Mouse (Mus musculus) midbrain, postnatal 0 days (tissue): ENCODE data around the gene Zbtb22. TPM values are rescaled to one million over a fixed set of nuclear protein-coding genes. Genes with fewer than 3 reads are reported as not detected.

ENCODE experiments used
- ATAC-seq: fragments of 200-750 bp; cut with Nextera tagmentation; 2 replicates; pipeline ENCODE4 v1.8.0; 2017; ENCODE audit warnings: moderate number of reproducible peaks, mild to moderate bottlenecking, moderate TSS enrichment, moderate library complexity; ENCODE audit not compliant: low FRiP score
- DNase-seq: peaks from one replicate; pipeline ENCODE4 v3.0.0-alpha.2; 2015; ENCODE audit warnings: low spot score
- H3K27ac ChIP-seq: fragments of 300-500 bp; sonication (generic); 2 replicates; pipeline ENCODE4 v1.5.1; 2014; ENCODE audit warnings: low read depth, mild to moderate bottlenecking, low read length, mixed read lengths
- H3K27me3 ChIP-seq: fragments of 300-500 bp; sonication (generic); 2 replicates; pipeline ENCODE4 v1.6.1; 2014; ENCODE audit warnings: low read length, control low read depth, mixed read lengths; ENCODE audit not compliant: insufficient read depth
- H3K36me3 ChIP-seq: fragments of 300-500 bp; sonication (generic); 2 replicates; pipeline ENCODE4 v1.6.1; 2014; ENCODE audit warnings: low read length, control low read depth, mixed read lengths; ENCODE audit not compliant: insufficient read depth
- H3K4me1 ChIP-seq: fragments of 300-500 bp; sonication (generic); 2 replicates; pipeline ENCODE4 v1.6.1; 2014; ENCODE audit warnings: mild to moderate bottlenecking, control low read depth, antibody characterized with exemption, low read length, mixed read lengths; ENCODE audit not compliant: insufficient read depth
- H3K4me2 ChIP-seq: fragments of 300-500 bp; sonication (generic); 2 replicates; pipeline ENCODE4 v1.6.1; 2014; ENCODE audit warnings: low read depth, mild to moderate bottlenecking, low read length, mixed read lengths; ENCODE audit not compliant: poor library complexity, severe bottlenecking
- H3K4me3 ChIP-seq: fragments of 300-500 bp; sonication (generic); 2 replicates; pipeline ENCODE4 v1.5.1; 2014; ENCODE audit warnings: low read depth, mild to moderate bottlenecking, low read length, moderate library complexity
- H3K9ac ChIP-seq: fragments of 300-500 bp; sonication (generic); replicated peaks from 2 replicates; pipeline ENCODE4 v1.6.1; 2014; ENCODE audit warnings: mild to moderate bottlenecking, low read length, moderate library complexity, mixed read lengths; ENCODE audit not compliant: poor library complexity, severe bottlenecking
- H3K9me3 ChIP-seq: fragments of 300-500 bp; sonication (generic); 2 replicates; pipeline ENCODE4 v1.6.1; 2016; ENCODE audit warnings: low read length, control low read depth
- CTCF ChIP-seq: IDR thresholded peaks from 2 replicates; pipeline ENCODE4 v1.5.1; 2016; ENCODE audit warnings: antibody characterized with exemption, mild to moderate bottlenecking
- WGBS: fragments of 180-500 bp; shearing (Covaris S2); extraction: QIAGEN DNeasy Blood & Tissue Kit; methylation state at CpG from one replicate; pipeline ENCODE4 v1.1.7; 2014; 5-methylcytosine and 5-hydroxymethylcytosine counted together
- polyA plus RNA-seq: library from polyadenylated mRNA; unstranded; fragments of >200 nt; fragmentation: Nextera tagmentation; extraction: Ambion mirVana; gene quantifications from 2 replicates; pipeline ENCODE4 v1.2.1, GENCODE M21; 2015
- total RNA-seq: library from RNA; depleted of rRNA; stranded (reverse); fragments of >200 nt; gene quantifications from 2 replicates; pipeline ENCODE4 v1.2.3, GENCODE M21; 2014

Zbtb22 gene
- total and polyA plus RNA-seq, 2 experiments from 2014 or later, result 18.6 to 44.3 TPM

- H3K4me3 ChIP-seq, result no peak overlapping the region
- H3K9ac ChIP-seq, result no peak overlapping the region
- 84% methylated on average over 10 of the region's 10 CpGs for WGBS
- H3K36me3 ChIP-seq, result no peaks in the 10 kb centered on the region
- H3K4me2 ChIP-seq, result no peak overlapping the region
- ATAC-seq, result no peak
- no peaks in the 10 kb centered on the region for H3K9me3 ChIP-seq
- H3K4me1 ChIP-seq, result no peaks in the 10 kb centered on the region
- peak; percentile 67 for TF ChIP-seq CTCF
- DNase-seq, result peak; percentile 37
- H3K27me3 ChIP-seq, result no peaks in the 10 kb centered on the region
- no peak overlapping the region for H3K27ac ChIP-seq
Measured at GRCm38 (mm10) chr17:33924577-33925283, 9.0 kb downstream of the Zbtb22 start.

- H3K4me3 ChIP-seq, result no peak overlapping the region
- no peak overlapping the region for H3K4me2 ChIP-seq
- no peaks in the 10 kb centered on the region for H3K9me3 ChIP-seq
- no peaks in the 10 kb centered on the region for H3K36me3 ChIP-seq
- H3K4me1 ChIP-seq, result no peaks in the 10 kb centered on the region
- H3K9ac ChIP-seq, result no peak overlapping the region
- TF ChIP-seq CTCF, result peak; percentile 26; the same call in 1 of the 2 replicates
- no peak overlapping the region for H3K27ac ChIP-seq
- no peaks in the 10 kb centered on the region for H3K27me3 ChIP-seq
- ATAC-seq (no peak), DNase-seq (no peak)
- 86% methylated on average over 21 of the region's 21 CpGs for WGBS
Measured at GRCm38 (mm10) chr17:33925406-33926116, 9.9 kb downstream of the Zbtb22 start.

DNA sequence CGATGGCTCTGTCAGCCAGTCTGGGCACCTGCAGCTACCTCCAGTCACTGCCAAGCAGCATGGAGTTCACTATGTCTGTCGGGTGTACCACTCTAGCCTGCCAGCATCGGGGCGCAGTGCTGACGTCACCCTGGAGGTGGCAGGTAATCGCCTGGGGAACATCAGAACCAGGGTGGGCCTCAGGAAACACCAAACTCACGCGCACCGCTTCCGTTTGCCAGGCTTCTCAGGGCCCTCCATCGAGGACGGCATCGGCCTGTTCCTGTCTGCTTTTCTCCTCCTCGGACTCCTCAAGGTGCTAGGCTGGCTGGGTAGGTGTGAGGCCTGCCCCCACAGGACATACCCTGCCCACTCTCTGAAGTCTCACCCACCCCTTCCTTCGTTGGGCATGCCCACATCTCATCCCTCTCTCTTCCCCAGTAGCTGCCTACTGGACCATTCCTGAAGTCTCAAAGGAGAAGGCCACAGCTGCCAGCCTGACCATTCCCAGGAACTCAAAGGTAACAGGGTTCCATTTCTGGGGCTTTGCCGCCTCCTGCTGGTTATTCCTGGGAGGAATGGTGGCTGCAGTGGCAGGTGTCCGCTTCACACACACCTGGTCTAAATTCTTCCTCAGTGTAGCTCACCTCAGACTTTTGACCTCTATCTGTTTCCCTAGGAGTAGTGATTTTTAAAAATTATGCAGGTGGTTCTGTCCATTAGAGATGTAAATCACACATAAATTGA, 10.7 kb downstream of the Zbtb22 start:
- WGBS, result 77% methylated on average over 17 of the region's 17 CpGs
- ATAC-seq (no peak), DNase-seq (no peak)
- peak; percentile 53 for TF ChIP-seq CTCF
- Histone ChIP-seq H3K27ac (no peak overlapping the region), H3K9ac (no peak overlapping the region), H3K4me1 (0 out of 2 replicates have a peak, but pooled peaks cover 5% of the 10 kb centered on the region), H3K4me3 (no peak overlapping the region), H3K4me2 (no peak overlapping the region), H3K27me3 (no peaks in the 10 kb centered on the region), H3K36me3 (no peaks in the 10 kb centered on the region), H3K9me3 (no peaks in the 10 kb centered on the region)

- ATAC-seq (no peak), DNase-seq (no peak)
- peak overlapping the region; percentile 99 for H3K4me2 ChIP-seq
- no peak for TF ChIP-seq CTCF
- no peaks in the 10 kb centered on the region for H3K27me3 ChIP-seq
- peak overlapping the region; percentile 71 for H3K9ac ChIP-seq
- H3K4me1 ChIP-seq, result 0 out of 2 replicates have a peak, but pooled peaks cover 5% of the 10 kb centered on the region
- 66% methylated on average over 21 of the region's 21 CpGs for WGBS
- H3K9me3 ChIP-seq, result no peaks in the 10 kb centered on the region
- H3K4me3 ChIP-seq, result peak overlapping the region; percentile 89
- H3K27ac ChIP-seq, result 0 out of 2 replicates have a peak overlapping the region, but pooled peaks have one; percentile 62
- H3K36me3 ChIP-seq, result peaks cover 5% of the 10 kb centered on the region
Measured at GRCm38 (mm10) chr17:33928251-33928947, 12.7 kb downstream of the Zbtb22 start.

- peak; percentile 83 for ATAC-seq
- Histone ChIP-seq H3K9me3 (no peaks in the 10 kb centered on the region), H3K27ac (peak within 1 kb of the TSS; percentile 89), H3K4me2 (peak within 1 kb of the TSS; percentile 99), H3K36me3 (peaks cover 9% of the 10 kb centered on the region), H3K27me3 (no peaks in the 10 kb centered on the region), H3K4me1 (0 out of 2 replicates have a peak, but pooled peaks cover 5% of the 10 kb centered on the region), H3K4me3 (peak within 1 kb of the TSS; percentile 89), H3K9ac (peak within 1 kb of the TSS; percentile 85)
- DNase-seq, result peak; percentile 98
- TF ChIP-seq CTCF, result peak; percentile 67
- under 1% methylated on average over 60 of the region's 80 CpGs for WGBS
Measured at GRCm38 (mm10) chr17:33929371-33930279, 13.9 kb downstream of the Zbtb22 start, which contains the start of gene Rgl2. Rgl2 (plus strand) TSS chr17:33929543.
